Comparison of ENCODE assay signal across 22 mouse cellular contexts in genomic region chr1:60623440-60624016, GRCm38 (mm10). TPM values are rescaled to one million over a fixed set of nuclear protein-coding genes. Genes with fewer than 3 reads are reported as not detected.
DNase-seq lines count a peak whose midpoint lies in the region; ATAC-seq and TF ChIP-seq lines count a peak whose summit lies in the region.
"Had no signal": no experiment of that assay in that cellular context is flagged by ENCODE, and none has a peak within 500 bp of the region (broad histone marks: within the 10 kb centered on the region; RNA-seq: fewer than 3 reads in every experiment).

No protein-coding gene starts in this region.

- no peak for ATAC-seq in kidney, embryonic 15.5 days (replicated peaks; ENCODE audit: low FRiP score)
- ATAC-seq in liver, embryonic 11.5 days (replicated peaks; ENCODE audit: low FRiP score), result no peak
- ATAC-seq: forebrain, embryonic 14.5 days had no signal

- no peak for TF ChIP-seq CTCF in liver, adult 2 months (IDR thresholded peaks at IDR 0.05; ENCODE audit: low read depth, low read length)
- TF ChIP-seq CTCF in lung, adult 2 months (IDR thresholded peaks at IDR 0.05; ENCODE audit: insufficient read depth, low read length), result no peak

- peak; percentile 6 for DNase-seq in kidney, adult 11 months
- DNase-seq in liver, adult 2 months (ENCODE audit: extremely low read depth, low read depth, low spot score), result peak; percentile 53
- no peak for DNase-seq in liver, embryonic 11.5 days (ENCODE audit: low spot score)
- DNase-seq in lung, postnatal 25 days (ENCODE audit: low spot score), result peak; percentile 58
- DNase-seq in lung, adult 2 months, result no peak
- DNase-seq in lung, postnatal 36 days, result peak; percentile 54
- DNase-seq: adrenal gland, adult 8-10 months; cerebellum, adult 11 months; cerebellum, adult 8-10 months; cerebellum, postnatal 14 days; embryo, embryonic 11 days; gastrocnemius, adult 2 months; gastrocnemius, postnatal 25 days; heart, adult 2 months had no signal

- H3K79me2 ChIP-seq in liver, adult 2 months (ENCODE audit: control insufficient read depth, insufficient read depth, low read length), result no peaks in the 10 kb centered on the region

- no peaks in the 10 kb centered on the region for H3K36me3 ChIP-seq in kidney, embryonic 15.5 days
- H3K36me3 ChIP-seq in liver, adult 2 months (ENCODE audit: control insufficient read depth, insufficient read depth, low read length), result no peaks in the 10 kb centered on the region
- H3K36me3 ChIP-seq in liver, embryonic 11.5 days (ENCODE audit: control insufficient read depth, insufficient read depth, low read length), result no peaks in the 10 kb centered on the region
- H3K36me3 ChIP-seq: embryonic facial prominence, embryonic 15.5 days; forebrain, embryonic 10.5 days; G1E; heart, embryonic 12.5 days; hindbrain, embryonic 15.5 days had no signal

- no peaks in the 10 kb centered on the region for H3K27me3 ChIP-seq in kidney, embryonic 15.5 days
- no peaks in the 10 kb centered on the region for H3K27me3 ChIP-seq in liver, adult 2 months (ENCODE audit: control insufficient read depth, insufficient read depth, low read length)
- H3K27me3 ChIP-seq in liver, embryonic 11.5 days (replicated peaks; ENCODE audit: control insufficient read depth, insufficient read depth, low read length), result no peaks in the 10 kb centered on the region
- H3K27me3 ChIP-seq: embryonic facial prominence, embryonic 15.5 days; heart, embryonic 12.5 days; hindbrain, embryonic 15.5 days had no signal

- no peaks in the 10 kb centered on the region for H3K9me3 ChIP-seq in kidney, embryonic 15.5 days (replicated peaks)
- no peaks in the 10 kb centered on the region for H3K9me3 ChIP-seq in liver, embryonic 11.5 days (ENCODE audit: control insufficient read depth, low read length)
- H3K9me3 ChIP-seq: embryonic facial prominence, embryonic 15.5 days; forebrain, embryonic 10.5 days; G1E; heart, embryonic 12.5 days; hindbrain, embryonic 15.5 days had no signal

- 0 out of 2 replicates have a peak, but pooled peaks cover 3% of the 10 kb centered on the region for H3K4me1 ChIP-seq in kidney, embryonic 15.5 days
- no peaks in the 10 kb centered on the region; the same call in 1 of the 2 replicates for H3K4me1 ChIP-seq in liver, adult 2 months (ENCODE audit: control insufficient read depth, insufficient read depth, low read length)
- no peaks in the 10 kb centered on the region for H3K4me1 ChIP-seq in liver, embryonic 11.5 days (replicated peaks; ENCODE audit: control insufficient read depth, insufficient read depth, low read length)
- H3K4me1 ChIP-seq in lung, adult 2 months (ENCODE audit: control insufficient read depth, insufficient read depth, low read length), result no peaks in the 10 kb centered on the region; the same call in 1 of the 2 replicates
- H3K4me1 ChIP-seq: hindbrain, embryonic 15.5 days had no signal

- no peak overlapping the region for H3K27ac ChIP-seq in kidney, embryonic 15.5 days
- H3K27ac ChIP-seq in liver, adult 2 months (replicated peaks; ENCODE audit: insufficient read depth, low read depth, low read length), result peak overlapping the region; percentile 40; the same call in 1 of the 2 replicates
- H3K27ac ChIP-seq in liver, embryonic 11.5 days (ENCODE audit: low read depth, low read length), result no peak overlapping the region
- H3K27ac ChIP-seq: embryonic facial prominence, embryonic 15.5 days; forebrain, embryonic 10.5 days; gastrocnemius, adult 2 months; heart, adult 2 months; hindbrain, embryonic 15.5 days had no signal

- H3K4me3 ChIP-seq in kidney, embryonic 15.5 days (replicated peaks), result no peak overlapping the region
- H3K4me3 ChIP-seq in liver, adult 2 months (ENCODE audit: insufficient read depth, low read depth, low read length), result no peak overlapping the region
- no peak overlapping the region for H3K4me3 ChIP-seq in liver, embryonic 11.5 days (ENCODE audit: low read depth, low read length)
- no peak overlapping the region for H3K4me3 ChIP-seq in lung, adult 2 months (replicated peaks; ENCODE audit: extremely low read depth, low read depth, low read length)
- H3K4me3 ChIP-seq: embryonic facial prominence, embryonic 15.5 days; erythroblast, embryonic 14.5 days; forebrain, embryonic 10.5 days; gastrocnemius, adult 2 months; heart, adult 2 months; heart, embryonic 12.5 days; hindbrain, embryonic 15.5 days had no signal

- 91% methylated on average over 3 of the region's 3 CpGs for WGBS in kidney, embryonic 15.5 days
- 74% methylated on average over 3 of the region's 3 CpGs for WGBS in liver, adult 2 months
- 70% methylated on average over 3 of the region's 3 CpGs for whole genome bisulfite sequencing in liver, embryonic 11.5 days
- 59% methylated on average over 3 of the region's 3 CpGs for WGBS in lung, adult 2 months

- H3K9ac ChIP-seq in kidney, embryonic 15.5 days, result no peak overlapping the region
- no peak overlapping the region for H3K9ac ChIP-seq in liver, adult 2 months (ENCODE audit: low read depth, low read length)
- no peak overlapping the region for H3K9ac ChIP-seq in liver, embryonic 11.5 days (ENCODE audit: low read depth, low read length)
- H3K9ac ChIP-seq: embryonic facial prominence, embryonic 15.5 days; heart, embryonic 12.5 days; hindbrain, embryonic 15.5 days had no signal

- no peak for TF ChIP-seq POLR2A in liver, adult 2 months (IDR thresholded peaks at IDR 0.05; ENCODE audit: extremely low read depth, insufficient read depth, low read length)
- no peak for TF ChIP-seq POLR2A in lung, adult 2 months (IDR thresholded peaks at IDR 0.05; ENCODE audit: borderline replicate concordance, extremely low read depth, low read depth, low read length)

- no peak overlapping the region for H3K4me2 ChIP-seq in kidney, embryonic 15.5 days
- no peak overlapping the region for H3K4me2 ChIP-seq in liver, embryonic 11.5 days
- H3K4me2 ChIP-seq: embryonic facial prominence, embryonic 15.5 days; heart, embryonic 12.5 days; hindbrain, embryonic 15.5 days had no signal

RNA-seq across cellular contexts. Expression of gene Raph1, which starts 56.6 kb away (rescaled TPM):
- polyA plus RNA-seq in kidney, embryonic 15.5 days (2015; fragmentation: Nextera tagmentation; extraction: Ambion mirVana), result 35.1 and 36.4 TPM in 2 replicates
- total RNA-seq in liver, adult 2 months (2014; rRNA removed), result 72.6 and 86.1 TPM in 2 replicates
- polyA plus RNA-seq in liver, adult 2 months (2012; rRNA removed), result 13.9 and 18.5 TPM in 2 replicates
- polyA plus RNA-seq in liver, embryonic 11.5 days (2014; fragmentation: Nextera tagmentation; extraction: Ambion mirVana), result 66.7 and 68.9 TPM in 2 replicates
- polyA plus RNA-seq in lung, adult 2 months (2012; rRNA removed), result 14.1 and 16.4 TPM in 2 replicates
- polyA plus RNA-seq: G1E had no signal

Comparison
In these comparisons a context has a peak if more than half of its experiments do, and no peak if none do; other contexts are left out.
1. DNase-seq: peak in kidney, adult 11 months (single experiment), liver, adult 2 months (single experiment), lung, postnatal 25 days (single experiment) and lung, postnatal 36 days (single experiment); none in liver, embryonic 11.5 days (single experiment) and lung, adult 2 months (single experiment).